Mouse (Mus musculus): ENCODE data around the gene Pds5a. TPM values are rescaled to one million over a fixed set of nuclear protein-coding genes. Genes with fewer than 3 reads are reported as not detected.
"Not testable (repeated sequence)": the region's sequence is repeated elsewhere in the genome, so short reads cannot be mapped to it uniquely, and the experiment has no call there.

The Pds5a gene
- total RNA-seq (2022), result 100 to 1,000 TPM in 1 of 4 experiments, 10 to 100 TPM in 3; 77.7 to 101 (median 85.5) TPM

DNA sequence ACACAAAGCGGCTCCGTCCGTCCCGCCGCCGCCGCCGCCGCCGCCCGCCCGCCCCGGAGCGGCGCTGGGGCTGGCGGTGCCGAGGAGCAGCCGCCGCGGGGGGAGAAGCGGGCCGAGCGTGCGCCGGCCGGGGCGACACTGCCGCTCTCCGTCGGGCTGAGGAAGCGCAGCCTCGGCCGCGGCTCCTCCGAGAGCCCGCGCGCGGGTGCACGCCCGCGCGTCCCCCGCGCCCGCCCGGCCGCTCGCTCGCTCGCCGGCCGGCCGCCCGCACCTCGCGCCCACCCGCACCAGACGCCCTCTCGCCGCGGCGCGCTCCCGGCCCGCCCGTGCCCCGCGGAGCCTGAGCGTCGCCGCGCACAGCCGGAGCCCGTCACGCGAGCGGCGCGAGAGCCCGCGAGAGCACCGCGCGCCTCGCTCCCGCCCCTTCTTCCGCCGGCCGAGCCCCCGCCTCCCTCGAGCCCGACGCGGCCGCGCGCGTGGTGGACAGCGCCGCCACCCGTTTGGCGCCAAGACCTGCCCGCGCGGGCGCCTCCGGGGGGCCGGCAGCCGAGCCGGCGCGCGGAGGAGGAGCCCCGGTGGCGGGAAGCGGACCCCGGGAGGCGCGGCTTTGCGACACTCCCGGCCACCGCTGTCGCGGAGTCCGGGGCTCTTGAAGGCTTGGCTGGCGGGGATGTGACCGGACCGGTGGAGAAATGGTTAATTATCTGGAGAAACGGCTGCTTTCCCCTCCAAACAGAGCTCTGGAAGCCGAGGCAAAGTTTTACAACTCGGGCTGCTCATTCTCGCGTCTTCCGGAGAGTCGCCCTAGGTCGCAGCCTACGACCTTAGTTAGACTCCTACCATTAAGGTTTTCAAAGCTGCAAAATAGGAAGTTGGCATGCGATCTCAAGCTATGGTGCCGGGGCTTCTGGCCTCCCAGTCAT, at the start of gene Pds5a:
Gene Pds5a (minus strand): TSS at position 438 of the 923 bp plus-strand sequence.
- peak; percentile 54 to 67 for DNase-seq (ENCODE audit: low spot score in 2 of 2)

DNA sequence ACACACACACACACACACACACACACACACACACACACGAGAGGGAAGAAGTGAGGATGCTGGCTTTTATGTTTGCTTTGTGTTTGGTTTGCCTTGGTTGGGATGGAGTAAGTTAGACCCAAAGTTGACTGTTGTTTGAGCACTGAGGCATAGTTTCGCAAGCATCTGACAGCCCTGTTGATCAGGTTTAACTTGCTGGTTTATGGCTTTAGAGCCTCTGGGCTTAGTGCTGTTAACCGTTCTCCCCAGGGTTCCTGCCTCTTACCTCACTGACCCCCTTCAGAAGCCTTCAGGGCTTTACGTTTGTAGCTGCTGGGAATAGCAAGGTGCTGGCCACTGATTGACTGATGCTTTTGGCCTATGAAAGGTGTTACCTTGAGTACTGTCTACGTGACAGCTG, 48.8 kb upstream of the Pds5a start:
- DNase-seq (ENCODE audit: low spot score in 2 of 2), result no peak

DNA sequence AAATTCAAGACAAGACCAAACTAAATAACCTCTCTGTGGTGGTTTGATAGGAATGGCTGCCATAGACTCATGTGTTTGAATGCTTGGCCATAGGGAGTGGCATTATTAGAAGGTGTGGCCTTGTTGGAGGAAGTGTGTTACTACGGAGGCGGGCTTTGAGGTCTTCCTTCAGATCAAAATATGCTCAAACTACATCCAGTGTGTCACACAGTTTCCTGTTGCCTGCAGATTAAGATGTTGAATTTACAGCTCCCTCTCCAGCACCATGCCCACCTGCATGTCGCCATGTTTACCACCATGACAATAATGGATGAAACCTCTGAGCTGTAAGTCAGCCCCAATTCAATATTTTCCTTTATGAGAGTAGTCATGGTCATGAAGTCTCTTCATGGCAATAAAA, 41.3 kb upstream of the Pds5a start:
- DNase-seq (ENCODE audit: low spot score in 2 of 2), result no peak

DNA sequence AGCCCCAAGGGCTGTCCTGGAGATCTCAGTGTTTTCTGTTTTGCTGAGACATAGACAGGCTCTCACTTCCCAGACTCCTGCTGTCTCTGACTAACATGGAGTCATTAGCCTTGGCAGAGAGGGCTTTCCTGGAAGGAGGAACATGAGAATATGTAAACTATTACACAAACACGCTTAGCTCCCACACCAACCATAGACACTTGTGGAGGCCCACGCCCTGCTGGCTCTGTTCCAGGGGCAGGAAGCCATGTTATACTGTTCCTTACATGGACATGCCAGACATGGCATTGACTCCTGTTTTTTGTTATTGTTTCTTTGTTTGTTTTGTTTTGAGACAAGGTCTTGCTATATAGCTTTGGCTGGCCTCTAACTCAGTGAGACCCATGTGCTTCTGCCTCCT, 37.5 kb upstream of the Pds5a start:
- DNase-seq (ENCODE audit: low spot score in 2 of 2), result no peak

DNA sequence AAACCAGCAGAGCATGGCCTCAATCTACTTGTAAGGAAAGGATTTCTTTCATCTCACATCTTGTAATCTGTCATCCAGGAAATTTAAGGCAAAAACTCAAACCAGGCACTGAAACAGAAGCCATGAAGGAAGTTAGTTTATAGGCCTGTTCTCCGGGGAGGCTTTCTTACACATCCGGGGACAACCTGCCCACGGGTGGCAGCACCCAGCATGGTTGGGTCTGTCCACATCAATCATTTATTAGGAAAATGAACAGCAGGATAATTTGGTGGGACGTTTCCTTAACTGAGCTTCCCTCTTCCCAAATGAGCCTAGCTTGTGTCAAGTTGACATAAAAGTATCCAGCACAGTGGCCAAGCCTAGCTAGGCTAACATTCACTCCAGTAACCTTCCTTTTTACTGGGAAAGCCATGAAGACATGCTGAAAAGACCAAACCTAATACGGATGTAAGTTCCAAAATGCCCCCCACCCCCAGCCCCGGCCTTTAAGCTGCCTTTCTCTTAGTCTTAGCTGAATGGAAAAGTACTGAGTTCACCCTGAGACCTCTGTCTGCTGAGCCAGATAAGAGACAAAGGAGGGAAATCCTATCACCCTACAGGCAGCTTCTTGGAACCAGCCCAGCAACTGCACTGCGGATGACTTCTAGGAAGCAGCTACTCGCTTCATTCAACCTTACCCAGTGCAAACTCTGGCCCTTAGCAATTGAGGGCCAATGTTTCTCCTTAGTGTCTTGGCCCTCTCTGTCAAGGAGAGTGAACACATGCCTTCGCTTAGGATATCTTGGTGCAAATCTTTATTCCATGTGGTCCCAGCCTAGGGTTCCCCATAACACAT, 33.3 kb upstream of the Pds5a start:
- no peak for DNase-seq (ENCODE audit: low spot score in 2 of 2)

- DNase-seq (ENCODE audit: low spot score in 2 of 2), result peak; percentile 32 to 45
Measured at GRCm38 (mm10) chr5:65724311-65725054, 26.4 kb upstream of the Pds5a start.

GRCm38 (mm10) chr5:65718368-65718767, 20.3 kb upstream of the Pds5a start:
- no peak for DNase-seq (ENCODE audit: low spot score in 2 of 2)

GRCm38 (mm10) chr5:65717903-65718211, 19.8 kb upstream of the Pds5a start:
- not testable (repeated sequence) for DNase-seq (ENCODE audit: low spot score in 2 of 2)

DNA sequence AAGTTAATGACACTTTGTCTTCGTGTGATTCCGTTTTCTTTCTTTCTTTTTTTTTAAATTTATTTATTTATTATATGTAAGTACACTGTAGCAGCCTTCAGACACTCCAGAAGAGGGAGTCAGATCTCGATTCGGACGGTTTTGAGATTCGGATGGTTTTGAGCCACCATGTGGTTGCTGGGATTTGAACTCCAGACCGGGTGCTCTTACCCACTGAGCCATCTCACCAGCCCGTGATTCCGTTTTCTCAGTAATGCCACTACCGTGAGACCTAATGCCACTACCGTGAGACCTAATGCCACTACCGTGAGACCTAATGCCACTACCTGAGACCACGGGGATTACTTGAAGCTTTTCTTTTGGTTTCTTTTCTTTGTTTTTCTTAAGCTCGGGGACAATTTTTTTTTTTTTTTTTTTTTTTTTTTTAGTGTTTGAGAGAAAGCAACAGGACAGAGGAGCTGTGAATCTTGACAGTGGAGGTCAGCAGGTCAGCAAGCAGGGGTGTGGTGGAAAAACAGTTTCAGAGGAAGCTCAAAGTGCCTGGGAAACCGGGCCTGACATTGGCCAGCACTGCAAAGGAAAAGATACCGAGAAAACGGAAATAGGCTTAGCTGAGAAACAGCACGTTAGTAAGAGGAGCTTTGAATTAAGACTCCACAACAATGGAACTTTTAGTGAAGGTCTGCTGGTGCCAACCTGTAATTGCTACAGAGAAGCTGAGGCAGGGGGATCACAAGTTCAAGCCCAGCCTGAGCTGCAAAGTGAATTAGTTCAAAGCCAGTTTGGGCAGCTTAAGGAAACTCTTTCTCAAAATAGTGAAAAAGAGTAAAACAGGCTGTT, 19.2 kb upstream of the Pds5a start:
- no peak for DNase-seq (ENCODE audit: low spot score in 2 of 2)

GRCm38 (mm10) chr5:65715084-65715483, 17.0 kb upstream of the Pds5a start:
- no peak for DNase-seq (ENCODE audit: low spot score in 2 of 2)

GRCm38 (mm10) chr5:65711463-65711862, 13.4 kb upstream of the Pds5a start:
- DNase-seq (ENCODE audit: low spot score in 2 of 2), result no peak

GRCm38 (mm10) chr5:65710267-65710666, 12.2 kb upstream of the Pds5a start:
- DNase-seq (ENCODE audit: low spot score in 2 of 2), result no peak

DNA sequence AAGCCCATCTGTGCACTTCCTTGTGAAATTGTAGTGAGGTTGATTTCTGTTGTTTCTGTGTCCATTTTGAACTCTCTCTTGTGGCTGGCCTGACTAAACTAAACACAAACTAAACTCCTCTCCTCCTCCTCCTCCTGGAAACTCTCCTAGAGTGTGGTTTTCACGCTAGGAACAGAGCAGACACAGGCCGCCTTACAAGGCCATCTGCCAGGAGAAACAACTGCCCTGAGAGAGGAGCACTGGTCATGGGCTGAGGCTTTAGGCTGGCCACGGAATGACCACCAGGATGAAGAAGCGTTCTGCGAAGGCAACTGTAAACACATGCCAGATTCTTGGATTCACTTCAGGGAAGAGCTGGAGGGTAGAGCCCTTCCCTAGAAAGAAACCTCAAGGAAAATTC, 8.9 kb upstream of the Pds5a start:
- no peak for DNase-seq (ENCODE audit: low spot score in 2 of 2)

- no peak for DNase-seq (ENCODE audit: low spot score in 2 of 2)
Measured at GRCm38 (mm10) chr5:65706171-65706570, 8.1 kb upstream of the Pds5a start.

GRCm38 (mm10) chr5:65704765-65705678, 6.9 kb upstream of the Pds5a start:
- no peak for DNase-seq (ENCODE audit: low spot score in 2 of 2)

GRCm38 (mm10) chr5:65703261-65703660, 5.2 kb upstream of the Pds5a start:
- no peak for DNase-seq (ENCODE audit: low spot score in 2 of 2)

GRCm38 (mm10) chr5:65700102-65700501, 2.0 kb upstream of the Pds5a start:
- no peak for DNase-seq (ENCODE audit: low spot score in 2 of 2)

DNA sequence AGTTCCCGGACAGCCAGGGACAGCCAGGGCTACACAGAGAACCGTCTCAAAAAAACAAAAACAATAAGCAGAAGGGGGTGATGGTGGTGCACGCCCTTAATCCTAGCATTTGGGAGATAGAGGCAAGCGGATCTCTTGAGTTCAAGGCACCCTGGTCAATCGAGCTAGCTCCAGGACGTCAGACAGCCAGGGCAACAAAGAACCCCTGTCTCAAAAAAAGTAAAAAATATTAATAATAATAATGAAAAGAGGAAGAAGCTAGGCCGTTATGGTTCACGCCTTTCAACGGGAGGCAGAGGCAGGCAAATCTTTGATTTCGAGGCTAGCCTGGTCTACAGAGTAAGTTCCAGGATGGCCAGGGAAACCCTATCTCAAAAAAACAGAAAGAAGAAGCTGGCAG, 1.1 kb upstream of the Pds5a start:
- DNase-seq (ENCODE audit: low spot score in 2 of 2), result no peak

DNA sequence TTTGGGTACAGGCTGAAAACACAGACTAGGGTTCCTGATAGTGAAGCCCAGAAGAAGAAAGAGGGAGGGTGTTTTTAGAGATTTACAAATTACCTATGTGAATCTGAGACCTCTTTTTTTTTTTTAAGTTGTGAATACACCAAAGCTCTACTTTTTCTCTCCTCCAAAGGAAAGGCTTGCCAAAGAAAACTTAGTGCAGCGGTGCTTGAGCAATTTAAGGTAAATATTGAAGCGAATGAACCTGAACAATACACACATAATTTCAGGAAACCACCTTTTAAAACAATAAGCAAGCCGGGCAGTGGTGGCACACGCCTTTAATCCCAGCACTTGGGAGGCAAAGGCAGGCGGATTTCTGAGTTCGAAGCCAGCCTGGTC, 675 bp upstream of the Pds5a start:
- no peak for DNase-seq (ENCODE audit: low spot score in 2 of 2)

- peak in 1 of 2 experiments; percentile 11 for DNase-seq (ENCODE audit: low spot score in 2 of 2)
Measured at GRCm38 (mm10) chr5:65697486-65697835, 612 bp downstream of the Pds5a start.

Data from layer of hippocampus, adult 8-10 months (tissue).